Mouse (Mus musculus): ENCODE results near the gene Mrm3.

DNA sequence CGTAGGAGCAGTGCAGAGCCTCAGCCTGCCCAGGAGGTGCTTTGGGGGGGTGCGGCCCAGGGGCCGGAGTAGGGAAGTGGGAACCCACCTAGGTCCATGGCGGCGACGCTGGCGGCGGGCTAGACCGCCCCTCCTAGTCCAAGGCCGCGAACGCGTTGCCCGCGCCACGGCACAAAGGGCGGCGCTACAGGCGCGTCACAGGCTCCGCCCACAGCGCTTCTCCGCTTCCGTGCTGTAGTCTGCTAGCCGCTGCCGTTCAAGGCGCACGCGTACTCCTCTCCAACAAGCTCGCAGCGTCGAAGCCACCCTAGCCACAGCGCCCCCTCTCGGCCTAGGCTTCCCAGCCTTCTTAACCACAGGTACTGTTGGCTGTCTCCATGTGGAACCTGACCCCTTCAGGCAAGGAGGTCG lies 26.1 kb upstream of the Mrm3 start, which contains the start of the genes Dbil5 and Gemin4:
- TF ChIP-seq CTCF (IDR thresholded peaks at IDR 0.05; ENCODE audit: extremely low read depth, insufficient read depth, insufficient read length, insufficient replicate concordance) (peak; percentile 94; the same call in 1 of the 2 replicates), POLR2A (IDR thresholded peaks at IDR 0.05; ENCODE audit: low read depth, low read length) (peak; percentile 83)

Data from spleen, adult 2 months (tissue).